Mouse (Mus musculus) stomach, postnatal 0 days (tissue): ENCODE measurements around the gene Nt5m. TPM values are rescaled to one million over a fixed set of nuclear protein-coding genes. Genes with fewer than 3 reads are reported as not detected.

Source experiments
- ATAC-seq: fragments of 200-750 bp; cut with Nextera tagmentation; 2 replicates; pipeline ENCODE4 v1.8.0; 2017; ENCODE audit not compliant: low FRiP score, low TSS enrichment
- DNase-seq: peaks from one replicate; pipeline ENCODE4 v3.0.0-alpha.2; 2016; ENCODE audit warnings: low spot score
- H3K27ac ChIP-seq: fragments of 300-500 bp; sonication (generic); replicated peaks from 2 replicates; pipeline ENCODE4 v1.5.1; 2014; ENCODE audit warnings: mild to moderate bottlenecking, control low read depth
- H3K27me3 ChIP-seq: fragments of 300-500 bp; sonication (generic); 2 replicates; pipeline ENCODE4 v1.6.1; 2014; ENCODE audit warnings: low read length; ENCODE audit not compliant: control insufficient read depth, insufficient read depth
- H3K36me3 ChIP-seq: fragments of 300-500 bp; sonication (generic); 2 replicates; pipeline ENCODE4 v1.6.1; 2014; ENCODE audit warnings: low read length, mixed read lengths; ENCODE audit not compliant: control insufficient read depth, insufficient read depth
- H3K4me1 ChIP-seq: fragments of 300-500 bp; sonication (generic); replicated peaks from 2 replicates; pipeline ENCODE4 v1.6.1; 2014; ENCODE audit warnings: antibody characterized with exemption; ENCODE audit not compliant: control insufficient read depth, insufficient read depth
- H3K4me2 ChIP-seq: fragments of 300-500 bp; sonication (generic); replicated peaks from 2 replicates; pipeline ENCODE4 v1.6.1; 2014; ENCODE audit warnings: low read depth, mild to moderate bottlenecking, control low read depth, moderate library complexity
- H3K4me3 ChIP-seq: fragments of 300-500 bp; sonication (generic); 2 replicates; pipeline ENCODE4 v1.5.1; 2014; ENCODE audit warnings: low read depth, low read length, control low read depth
- H3K9ac ChIP-seq: fragments of 300-500 bp; sonication (generic); 2 replicates; pipeline ENCODE4 v1.6.1; 2014; ENCODE audit warnings: mild to moderate bottlenecking, low read length, control low read depth, mixed read lengths
- H3K9me3 ChIP-seq: fragments of 300-500 bp; sonication (generic); 2 replicates; pipeline ENCODE4 v1.6.1; 2016; ENCODE audit warnings: low read length; ENCODE audit not compliant: control insufficient read depth
- CTCF ChIP-seq: IDR thresholded peaks from 2 replicates; pipeline ENCODE4 v1.5.1; 2016; ENCODE audit warnings: antibody characterized with exemption, low read depth, mild to moderate bottlenecking, moderate library complexity
- EP300 ChIP-seq: optimal IDR thresholded peaks from 2 replicates; pipeline ENCODE3; 2016; ENCODE audit warnings: antibody characterized with exemption
- WGBS: fragments of 180-500 bp; shearing (Covaris S2); extraction: QIAGEN DNeasy Blood & Tissue Kit; methylation state at CpG from one replicate; pipeline ENCODE4 v1.1.7; 2014; 5-methylcytosine and 5-hydroxymethylcytosine counted together
- polyA plus RNA-seq: library from polyadenylated mRNA; unstranded; fragments of >200 nt; fragmentation: Nextera tagmentation; extraction: Ambion mirVana; gene quantifications from 2 replicates; pipeline ENCODE4 v1.2.1, GENCODE M21; 2015

The Nt5m gene
- polyA plus RNA-seq, 1 experiment from 2014 or later = 21.9 TPM

DNA sequence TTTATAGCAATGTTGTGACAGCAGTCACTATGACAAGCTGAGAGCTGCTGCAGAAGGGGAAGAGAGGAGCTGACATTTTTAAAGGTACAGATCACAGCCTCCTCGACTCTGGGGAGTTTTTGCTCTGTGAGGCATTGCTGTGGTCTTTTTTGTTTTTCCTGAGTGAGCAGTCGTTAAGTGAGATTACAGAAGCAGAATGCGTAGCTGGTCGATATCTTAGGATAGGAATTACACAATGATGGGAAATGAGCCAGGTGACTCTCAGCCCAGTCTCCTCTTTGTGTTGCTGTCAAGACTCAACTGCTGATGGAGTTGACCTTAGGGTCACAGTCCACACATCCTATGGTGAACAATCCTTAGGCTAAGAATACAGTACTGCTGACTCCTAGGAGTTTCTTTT lies 78.8 kb downstream of the Nt5m start:
- no peak overlapping the region for H3K27ac ChIP-seq
- no peak for TF ChIP-seq EP300
- TF ChIP-seq CTCF = no peak
- no peaks in the 10 kb centered on the region for H3K36me3 ChIP-seq
- H3K4me1 ChIP-seq = no peaks in the 10 kb centered on the region
- H3K9me3 ChIP-seq = no peaks in the 10 kb centered on the region
- no peak overlapping the region for H3K4me2 ChIP-seq
- no peaks in the 10 kb centered on the region for H3K27me3 ChIP-seq
- WGBS = 12% methylated on average over 4 of the region's 4 CpGs
- H3K9ac ChIP-seq = no peak overlapping the region
- DNase-seq (no peak), ATAC-seq (no peak)
- no peak overlapping the region for H3K4me3 ChIP-seq

DNA sequence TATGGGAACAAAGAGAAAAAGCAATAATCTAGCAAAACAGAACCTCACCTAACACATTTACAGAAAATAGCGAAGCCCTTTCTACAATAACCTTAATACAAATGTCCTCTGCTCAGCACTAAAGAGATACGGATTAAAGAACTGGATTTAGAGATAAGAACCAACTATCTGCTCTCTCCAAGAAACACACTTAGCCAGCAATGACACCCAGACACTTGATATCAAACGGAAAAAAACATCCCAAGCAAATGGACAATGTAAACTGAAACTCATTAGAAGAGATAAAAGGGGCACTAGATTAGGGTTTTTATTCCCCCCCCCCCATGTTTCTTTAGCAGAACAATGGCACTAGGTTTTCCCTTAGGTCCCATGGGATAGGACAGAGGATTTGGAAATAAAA lies 80.2 kb downstream of the Nt5m start:
- 62% methylated on average over 3 of the region's 3 CpGs for WGBS
- DNase-seq = no peak

GRCm38 (mm10) chr11:59920331-59920730 lies 81.1 kb downstream of the Nt5m start:
- no peak for ATAC-seq
- Histone ChIP-seq H3K27me3 (no peaks in the 10 kb centered on the region), H3K4me1 (no peaks in the 10 kb centered on the region), H3K9ac (no peak overlapping the region), H3K27ac (no peak overlapping the region), H3K36me3 (no peaks in the 10 kb centered on the region), H3K4me2 (no peak overlapping the region), H3K9me3 (no peaks in the 10 kb centered on the region), H3K4me3 (no peak overlapping the region)
- 62% methylated on average over 5 of the region's 5 CpGs for WGBS
- TF ChIP-seq EP300 (no peak), CTCF (no peak)
- no peak for DNase-seq

More for the DNA sequence above, 80.2 kb downstream of the Nt5m start:
- no peak overlapping the region for H3K4me2 ChIP-seq
- H3K9me3 ChIP-seq = no peaks in the 10 kb centered on the region
- H3K9ac ChIP-seq = no peak overlapping the region
- H3K36me3 ChIP-seq = no peaks in the 10 kb centered on the region
- no peak for TF ChIP-seq EP300
- TF ChIP-seq CTCF = no peak
- H3K4me3 ChIP-seq = no peak overlapping the region
- no peak for ATAC-seq
- H3K27ac ChIP-seq = no peak overlapping the region
- H3K27me3 ChIP-seq = no peaks in the 10 kb centered on the region
- no peaks in the 10 kb centered on the region for H3K4me1 ChIP-seq

DNA sequence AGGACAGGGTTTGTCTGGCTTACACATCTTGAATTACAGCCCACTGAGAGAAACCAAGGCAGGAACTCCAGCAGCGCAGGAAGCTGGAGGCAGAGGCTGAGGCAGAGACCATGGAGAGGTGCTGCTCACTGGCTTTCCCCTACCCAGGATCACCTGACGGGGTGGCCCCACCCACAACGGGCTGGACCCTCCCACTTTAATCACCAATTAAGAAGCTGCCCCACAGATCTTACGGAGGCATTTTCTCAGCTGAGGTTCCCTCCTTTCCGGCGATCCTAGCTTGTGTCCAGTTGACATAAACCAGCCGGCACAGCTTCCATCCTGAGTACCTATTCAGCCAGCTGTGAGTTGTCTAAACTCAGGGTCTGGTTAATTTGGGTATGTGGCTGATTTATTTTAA lies 82.0 kb downstream of the Nt5m start:
- TF ChIP-seq CTCF (no peak), EP300 (no peak)
- H3K36me3 ChIP-seq = no peaks in the 10 kb centered on the region
- peak; percentile 80 for ATAC-seq
- no peak overlapping the region for H3K27ac ChIP-seq
- no peaks in the 10 kb centered on the region for H3K4me1 ChIP-seq
- H3K9me3 ChIP-seq = no peaks in the 10 kb centered on the region
- peak overlapping the region; percentile 15; the same call in 1 of the 2 replicates for H3K4me3 ChIP-seq
- peak; percentile 74 for DNase-seq
- peak overlapping the region; percentile 38 for H3K4me2 ChIP-seq
- peak overlapping the region; percentile 23; the same call in 1 of the 2 replicates for H3K9ac ChIP-seq
- no peaks in the 10 kb centered on the region for H3K27me3 ChIP-seq
- 26% methylated on average over 7 of the region's 7 CpGs for WGBS

DNA sequence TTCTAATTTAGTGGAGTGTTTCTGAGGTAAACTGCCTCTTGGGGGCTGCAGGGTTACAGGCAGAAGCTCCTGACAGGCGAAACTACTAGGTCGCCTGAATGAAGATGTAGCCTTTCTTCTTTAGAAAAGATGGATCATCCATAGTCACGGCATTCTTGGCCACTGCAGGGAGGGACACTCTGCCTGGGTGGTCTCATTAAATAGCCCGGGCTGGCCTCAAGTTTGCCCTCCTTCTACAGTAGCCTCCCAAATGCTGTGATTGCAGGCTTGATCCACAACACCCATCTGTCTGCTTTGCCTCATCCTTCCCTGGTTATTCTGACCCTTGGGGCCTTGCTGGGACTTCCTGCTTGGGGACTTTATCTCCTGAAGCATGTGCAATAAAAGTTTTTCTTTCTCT lies 90.8 kb downstream of the Nt5m start:
- DNase-seq (no peak), ATAC-seq (no peak)
- no peaks in the 10 kb centered on the region for H3K27me3 ChIP-seq
- H3K36me3 ChIP-seq = no peaks in the 10 kb centered on the region
- no peak overlapping the region for H3K27ac ChIP-seq
- no peak overlapping the region for H3K4me3 ChIP-seq
- no peak overlapping the region for H3K9ac ChIP-seq
- WGBS = 52% methylated on average over 4 of the region's 4 CpGs
- H3K4me2 ChIP-seq = no peak overlapping the region
- H3K9me3 ChIP-seq = no peaks in the 10 kb centered on the region
- TF ChIP-seq EP300 (no peak), CTCF (no peak)
- H3K4me1 ChIP-seq = no peaks in the 10 kb centered on the region

Other genes with a start within 250 kb of the Nt5m start
- gene Olfr223, start 246.2 kb upstream of the Nt5m start, polyA plus RNA-seq = not detected in 2 replicates
- 51.1 and 56.8 TPM in 2 replicates for gene Mprip, start 178.1 kb upstream of the Nt5m start, polyA plus RNA-seq
- 5.9 and 6.7 TPM in 2 replicates for gene Pld6, start 51.8 kb upstream of the Nt5m start, polyA plus RNA-seq
- 16.1 and 16.9 TPM in 2 replicates for gene Flcn, start 29.4 kb upstream of the Nt5m start, polyA plus RNA-seq
- gene Cops3, start 391 bp downstream of the Nt5m start, polyA plus RNA-seq = 90.8 and 92.8 TPM in 2 replicates
- gene Med9, start 108.8 kb downstream of the Nt5m start, polyA plus RNA-seq = 27.7 and 27.8 TPM in 2 replicates
- gene Rasd1, start 125.5 kb downstream of the Nt5m start, polyA plus RNA-seq = 1.3 TPM in 2 replicates
- gene Pemt, start 207.0 kb downstream of the Nt5m start, polyA plus RNA-seq = 8.3 and 9.0 TPM in 2 replicates